Comparison of ENCODE assay signal across 11 mouse cellular contexts in genomic region chr6:117207289-117207688, GRCm38 (mm10).
"Had no signal": no experiment of that assay in that cellular context is flagged by ENCODE, and none has a peak within 500 bp of the region (broad histone marks: within the 10 kb centered on the region; RNA-seq: fewer than 3 reads in every experiment).

No protein-coding gene starts in this region.

- H3K27me3 ChIP-seq: liver, embryonic 13.5 days; lung, embryonic 15.5 days; megakaryocyte, embryonic 14.5 days; midbrain, embryonic 12.5 days had no signal

- DNase-seq: kidney, postnatal 25 days; layer of hippocampus, adult 9-11 months; liver; liver, embryonic 13.5 days; liver, postnatal 0 days; lung, postnatal 14 days; thymus, postnatal 4 days had no signal

- ATAC-seq: liver, postnatal 0 days; midbrain, embryonic 16.5 days had no signal
